Mouse (Mus musculus): ENCODE data around the gene Aprt. TPM values are rescaled to one million over a fixed set of nuclear protein-coding genes. Genes with fewer than 3 reads are reported as not detected.

Gene Aprt
- polyA plus RNA-seq, 1 experiment: 177 TPM

- H3K4me1 ChIP-seq (ENCODE audit: control insufficient read depth, insufficient read depth, low read length): peaks cover 34% of the 10 kb centered on the region
- no peaks in the 10 kb centered on the region for H3K27me3 ChIP-seq (replicated peaks; ENCODE audit: control insufficient read depth, insufficient read depth, low read length)
- H3K27ac ChIP-seq (ENCODE audit: insufficient read depth, low read depth, low read length): peak overlapping the region; percentile 95
- peak; percentile 93 for DNase-seq
- no peaks in the 10 kb centered on the region for H3K36me3 ChIP-seq (ENCODE audit: control insufficient read depth, insufficient read depth, low read length)
- no peak overlapping the region for H3K4me3 ChIP-seq (ENCODE audit: insufficient read depth, low read depth, low read length)
- 7% methylated on average over 24 of the region's 24 CpGs for WGBS
- TF ChIP-seq CTCF (conservative IDR thresholded peaks at IDR 0.05; ENCODE audit: insufficient read depth, insufficient read length, low read depth, low read length) (no peak), POLR2A (IDR thresholded peaks at IDR 0.05; ENCODE audit: low read depth, low read length) (peak; percentile 5)
These were observed 29.8 kb downstream of the Aprt start for GRCm38 (mm10) chr8:122546811-122547453.

GRCm38 (mm10) chr8:122546066-122546755 lies 30.5 kb downstream of the Aprt start:
- Histone ChIP-seq H3K27me3 (replicated peaks; ENCODE audit: control insufficient read depth, insufficient read depth, low read length) (no peaks in the 10 kb centered on the region), H3K36me3 (ENCODE audit: control insufficient read depth, insufficient read depth, low read length) (no peaks in the 10 kb centered on the region), H3K4me3 (ENCODE audit: insufficient read depth, low read depth, low read length) (no peak overlapping the region), H3K27ac (ENCODE audit: insufficient read depth, low read depth, low read length) (peak overlapping the region; percentile 72), H3K4me1 (ENCODE audit: control insufficient read depth, insufficient read depth, low read length) (peaks cover 34% of the 10 kb centered on the region)
- TF ChIP-seq POLR2A (IDR thresholded peaks at IDR 0.05; ENCODE audit: low read depth, low read length): no peak
- TF ChIP-seq CTCF (conservative IDR thresholded peaks at IDR 0.05; ENCODE audit: insufficient read depth, insufficient read length, low read depth, low read length): no peak
- 47% methylated on average over 6 of the region's 7 CpGs for WGBS
- DNase-seq: no peak

- H3K36me3 ChIP-seq (ENCODE audit: control insufficient read depth, insufficient read depth, low read length): no peaks in the 10 kb centered on the region
These were observed 32.6 kb downstream of the Aprt start for GRCm38 (mm10) chr8:122544138-122544537.

GRCm38 (mm10) chr8:122538310-122539076 lies 38.2 kb downstream of the Aprt start:
- Histone ChIP-seq H3K27ac (ENCODE audit: insufficient read depth, low read depth, low read length) (no peak overlapping the region), H3K4me1 (ENCODE audit: control insufficient read depth, insufficient read depth, low read length) (peaks cover 17% of the 10 kb centered on the region; the same call in 1 of the 2 replicates), H3K27me3 (replicated peaks; ENCODE audit: control insufficient read depth, insufficient read depth, low read length) (no peaks in the 10 kb centered on the region), H3K4me3 (ENCODE audit: insufficient read depth, low read depth, low read length) (no peak overlapping the region), H3K36me3 (ENCODE audit: control insufficient read depth, insufficient read depth, low read length) (no peaks in the 10 kb centered on the region)
- WGBS: 73% methylated on average over 9 of the region's 9 CpGs
- TF ChIP-seq CTCF (conservative IDR thresholded peaks at IDR 0.05; ENCODE audit: insufficient read depth, insufficient read length, low read depth, low read length): no peak
- no peak for TF ChIP-seq POLR2A (IDR thresholded peaks at IDR 0.05; ENCODE audit: low read depth, low read length)
- DNase-seq: no peak

More at GRCm38 (mm10) chr8:122544138-122544537, 32.6 kb downstream of the Aprt start:
- DNase-seq: no peak
- no peak for TF ChIP-seq CTCF (conservative IDR thresholded peaks at IDR 0.05; ENCODE audit: insufficient read depth, insufficient read length, low read depth, low read length)
- no peak for TF ChIP-seq POLR2A (IDR thresholded peaks at IDR 0.05; ENCODE audit: low read depth, low read length)
- H3K27ac ChIP-seq (ENCODE audit: insufficient read depth, low read depth, low read length): no peak overlapping the region
- WGBS: 93% methylated on average over 8 of the region's 8 CpGs
- H3K4me1 ChIP-seq (ENCODE audit: control insufficient read depth, insufficient read depth, low read length): peaks cover 32% of the 10 kb centered on the region
- no peak overlapping the region for H3K4me3 ChIP-seq (ENCODE audit: insufficient read depth, low read depth, low read length)
- no peaks in the 10 kb centered on the region for H3K27me3 ChIP-seq (replicated peaks; ENCODE audit: control insufficient read depth, insufficient read depth, low read length)

- Histone ChIP-seq H3K4me3 (ENCODE audit: insufficient read depth, low read depth, low read length) (no peak overlapping the region), H3K36me3 (ENCODE audit: control insufficient read depth, insufficient read depth, low read length) (no peaks in the 10 kb centered on the region), H3K27ac (ENCODE audit: insufficient read depth, low read depth, low read length) (no peak overlapping the region), H3K4me1 (ENCODE audit: control insufficient read depth, insufficient read depth, low read length) (peaks cover 22% of the 10 kb centered on the region), H3K27me3 (replicated peaks; ENCODE audit: control insufficient read depth, insufficient read depth, low read length) (no peaks in the 10 kb centered on the region)
- no peak for DNase-seq
- 79% methylated on average over 2 of the region's 2 CpGs for WGBS
- TF ChIP-seq CTCF (conservative IDR thresholded peaks at IDR 0.05; ENCODE audit: insufficient read depth, insufficient read length, low read depth, low read length) (no peak), POLR2A (IDR thresholded peaks at IDR 0.05; ENCODE audit: low read depth, low read length) (no peak)
These were observed 38.9 kb downstream of the Aprt start for GRCm38 (mm10) chr8:122537812-122538211.

- Histone ChIP-seq H3K36me3 (ENCODE audit: control insufficient read depth, insufficient read depth, low read length) (no peaks in the 10 kb centered on the region), H3K27me3 (replicated peaks; ENCODE audit: control insufficient read depth, insufficient read depth, low read length) (no peaks in the 10 kb centered on the region), H3K4me1 (ENCODE audit: control insufficient read depth, insufficient read depth, low read length) (peaks cover 25% of the 10 kb centered on the region), H3K4me3 (ENCODE audit: insufficient read depth, low read depth, low read length) (no peak overlapping the region), H3K27ac (ENCODE audit: insufficient read depth, low read depth, low read length) (peak overlapping the region; percentile 53)
- TF ChIP-seq POLR2A (IDR thresholded peaks at IDR 0.05; ENCODE audit: low read depth, low read length) (no peak), CTCF (conservative IDR thresholded peaks at IDR 0.05; ENCODE audit: insufficient read depth, insufficient read length, low read depth, low read length) (no peak)
- DNase-seq: peak; percentile 74
- 32% methylated on average over 6 of the region's 6 CpGs for WGBS
These were observed 39.7 kb downstream of the Aprt start for GRCm38 (mm10) chr8:122537033-122537432.

- DNase-seq: no peak
- Histone ChIP-seq H3K4me3 (ENCODE audit: insufficient read depth, low read depth, low read length) (no peak overlapping the region), H3K36me3 (ENCODE audit: control insufficient read depth, insufficient read depth, low read length) (no peaks in the 10 kb centered on the region), H3K27me3 (replicated peaks; ENCODE audit: control insufficient read depth, insufficient read depth, low read length) (no peaks in the 10 kb centered on the region), H3K4me1 (ENCODE audit: control insufficient read depth, insufficient read depth, low read length) (peaks cover 39% of the 10 kb centered on the region), H3K27ac (ENCODE audit: insufficient read depth, low read depth, low read length) (no peak overlapping the region)
- 67% methylated on average over 8 of the region's 8 CpGs for WGBS
- no peak for TF ChIP-seq POLR2A (IDR thresholded peaks at IDR 0.05; ENCODE audit: low read depth, low read length)
These were observed 45.4 kb downstream of the Aprt start for GRCm38 (mm10) chr8:122531312-122531711.

Data from kidney, adult 2 months (tissue).